29 mouse cellular contexts compared by ENCODE assay signal in the genomic region with DNA sequence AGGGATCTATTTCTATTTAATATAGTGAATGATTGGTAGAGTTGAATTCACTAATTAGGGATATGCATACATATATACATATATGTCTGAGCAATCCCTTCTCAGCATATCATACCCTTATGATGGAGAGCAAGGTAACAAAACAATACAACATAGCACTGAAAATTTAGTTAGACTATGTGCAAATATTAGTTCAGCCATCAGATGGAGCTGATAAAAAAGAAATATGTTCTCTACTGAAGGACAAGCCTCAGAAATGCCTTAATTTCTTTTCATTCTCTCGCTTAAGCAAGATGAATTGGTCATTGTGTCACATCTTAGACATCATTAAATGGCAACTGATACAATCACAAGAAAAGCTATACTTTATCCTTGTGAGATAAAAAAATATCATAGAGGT.
DNase-seq lines count a peak whose midpoint lies in the region; ATAC-seq and TF ChIP-seq lines count a peak whose summit lies in the region.
"Had no signal": no experiment of that assay in that cellular context is flagged by ENCODE, and none has a peak within 500 bp of the region (broad histone marks: within the 10 kb centered on the region; RNA-seq: fewer than 3 reads in every experiment).

No protein-coding gene starts in this region.

- no peak for ATAC-seq in forebrain, postnatal 0 days
- ATAC-seq in forebrain, embryonic 11.5 days (replicated peaks; ENCODE audit: low FRiP score) = no peak
- 0 out of 2 replicates have a peak, but pooled peaks have one; percentile 27 for ATAC-seq in midbrain, embryonic 15.5 days (replicated peaks)
- ATAC-seq in midbrain, embryonic 13.5 days = no peak
- ATAC-seq: forebrain, embryonic 13.5 days; inflammation-experienced regulatory T-cells, adult 6 months; Patski had no signal

- TF ChIP-seq CTCF in forebrain, postnatal 0 days (IDR thresholded peaks at IDR 0.05; ENCODE audit: low read depth) = peak; percentile 39; the same call in 1 of the 2 replicates
- peak; percentile 70 for TF ChIP-seq CTCF in layer of hippocampus, adult 2 months (conservative IDR thresholded peaks at IDR 0.05)

- no peak overlapping the region for H3K4me3 ChIP-seq in forebrain, postnatal 0 days (ENCODE audit: low read depth, low read length)
- H3K4me3 ChIP-seq in forebrain, embryonic 11.5 days (ENCODE audit: low read depth, low read length) = no peak overlapping the region
- H3K4me3 ChIP-seq in layer of hippocampus, adult 2 months = no peak overlapping the region
- H3K4me3 ChIP-seq in midbrain, embryonic 15.5 days = no peak overlapping the region
- H3K4me3 ChIP-seq in midbrain, embryonic 13.5 days (replicated peaks) = no peak overlapping the region
- H3K4me3 ChIP-seq: embryonic facial prominence, embryonic 12.5 days; embryonic facial prominence, embryonic 15.5 days; forebrain, embryonic 13.5 days; heart, embryonic 12.5 days; heart, embryonic 15.5 days; hindbrain, embryonic 10.5 days; hindbrain, embryonic 15.5 days had no signal

- H3K27me3 ChIP-seq in forebrain, postnatal 0 days (ENCODE audit: insufficient read depth, low read length) = no peaks in the 10 kb centered on the region
- H3K27me3 ChIP-seq in forebrain, embryonic 11.5 days (ENCODE audit: control insufficient read depth, insufficient read depth, low read length) = no peaks in the 10 kb centered on the region
- no peaks in the 10 kb centered on the region for H3K27me3 ChIP-seq in midbrain, embryonic 15.5 days (replicated peaks)
- H3K27me3 ChIP-seq in midbrain, embryonic 13.5 days = no peaks in the 10 kb centered on the region
- H3K27me3 ChIP-seq: CH12.LX; embryonic facial prominence, embryonic 12.5 days; embryonic facial prominence, embryonic 15.5 days; forebrain, embryonic 13.5 days; heart, embryonic 12.5 days; heart, embryonic 15.5 days; hindbrain, embryonic 15.5 days had no signal

- WGBS in forebrain, postnatal 0 days = 69% methylated on average over 1 of the region's 1 CpGs
- 87% methylated on average over 1 of the region's 1 CpGs for WGBS in forebrain, embryonic 11.5 days
- WGBS in midbrain, embryonic 15.5 days = 75% methylated on average over 1 of the region's 1 CpGs
- WGBS in midbrain, embryonic 13.5 days = 81% methylated on average over 1 of the region's 1 CpGs

- no peak overlapping the region for H3K9ac ChIP-seq in forebrain, postnatal 0 days
- no peak overlapping the region for H3K9ac ChIP-seq in forebrain, embryonic 11.5 days (ENCODE audit: low read length)
- no peak overlapping the region for H3K9ac ChIP-seq in midbrain, embryonic 15.5 days
- no peak overlapping the region for H3K9ac ChIP-seq in midbrain, embryonic 13.5 days (replicated peaks)
- H3K9ac ChIP-seq: embryonic facial prominence, embryonic 12.5 days; embryonic facial prominence, embryonic 15.5 days; forebrain, embryonic 13.5 days; heart, embryonic 12.5 days; heart, embryonic 15.5 days; hindbrain, embryonic 15.5 days had no signal

- H3K4me1 ChIP-seq in forebrain, postnatal 0 days (ENCODE audit: insufficient read depth) = no peaks in the 10 kb centered on the region
- H3K4me1 ChIP-seq in forebrain, embryonic 11.5 days (replicated peaks; ENCODE audit: control insufficient read depth, insufficient read depth, low read length) = no peaks in the 10 kb centered on the region
- no peaks in the 10 kb centered on the region for H3K4me1 ChIP-seq in midbrain, embryonic 15.5 days
- no peaks in the 10 kb centered on the region for H3K4me1 ChIP-seq in midbrain, embryonic 13.5 days (replicated peaks)
- H3K4me1 ChIP-seq: embryonic facial prominence, embryonic 12.5 days; embryonic facial prominence, embryonic 15.5 days; forebrain, embryonic 13.5 days; heart, embryonic 12.5 days; heart, embryonic 15.5 days; hindbrain, embryonic 10.5 days; hindbrain, embryonic 15.5 days had no signal

- H3K9me3 ChIP-seq in forebrain, postnatal 0 days (ENCODE audit: low read length) = no peaks in the 10 kb centered on the region
- no peaks in the 10 kb centered on the region for H3K9me3 ChIP-seq in forebrain, embryonic 11.5 days (ENCODE audit: control insufficient read depth, low read length)
- H3K9me3 ChIP-seq in midbrain, embryonic 15.5 days = no peaks in the 10 kb centered on the region
- H3K9me3 ChIP-seq in midbrain, embryonic 13.5 days = 0 out of 2 replicates have a peak, but pooled peaks cover 2% of the 10 kb centered on the region
- H3K9me3 ChIP-seq: embryonic facial prominence, embryonic 12.5 days; embryonic facial prominence, embryonic 15.5 days; forebrain, embryonic 13.5 days; heart, embryonic 12.5 days; heart, embryonic 15.5 days; hindbrain, embryonic 10.5 days; hindbrain, embryonic 15.5 days had no signal

- no peaks in the 10 kb centered on the region for H3K36me3 ChIP-seq in forebrain, postnatal 0 days (ENCODE audit: insufficient read depth)
- no peaks in the 10 kb centered on the region for H3K36me3 ChIP-seq in forebrain, embryonic 11.5 days (ENCODE audit: control insufficient read depth, insufficient read depth, low read length)
- no peaks in the 10 kb centered on the region for H3K36me3 ChIP-seq in midbrain, embryonic 15.5 days (replicated peaks)
- H3K36me3 ChIP-seq in midbrain, embryonic 13.5 days = no peaks in the 10 kb centered on the region
- H3K36me3 ChIP-seq: embryonic facial prominence, embryonic 12.5 days; embryonic facial prominence, embryonic 15.5 days; G1E; heart, embryonic 12.5 days; heart, embryonic 15.5 days; hindbrain, embryonic 10.5 days; hindbrain, embryonic 15.5 days had no signal

- no peak overlapping the region for H3K27ac ChIP-seq in forebrain, postnatal 0 days (ENCODE audit: low read depth, low read length)
- H3K27ac ChIP-seq in forebrain, embryonic 11.5 days (ENCODE audit: low read depth, low read length) = no peak overlapping the region
- H3K27ac ChIP-seq in layer of hippocampus, adult 2 months = no peak overlapping the region
- no peak overlapping the region for H3K27ac ChIP-seq in midbrain, embryonic 15.5 days
- H3K27ac ChIP-seq in midbrain, embryonic 13.5 days = no peak overlapping the region
- H3K27ac ChIP-seq: embryonic facial prominence, embryonic 12.5 days; embryonic facial prominence, embryonic 15.5 days; forebrain, embryonic 13.5 days; heart, embryonic 15.5 days; hindbrain, embryonic 10.5 days; hindbrain, embryonic 15.5 days had no signal

- DNase-seq in forebrain, postnatal 0 days = no peak
- DNase-seq in forebrain, embryonic 11.5 days (ENCODE audit: low spot score) = no peak
- DNase-seq in layer of hippocampus, adult 2 months (ENCODE audit: low spot score in 2 of 2) = no peak
- no peak for DNase-seq in layer of hippocampus, postnatal 10 days (ENCODE audit: low spot score in 2 of 2)
- DNase-seq in spleen, postnatal 14 days (ENCODE audit: low spot score in 2 of 2) = no peak
- DNase-seq: adrenal gland, postnatal 10 days; adrenal gland, postnatal 36 days; B cell, adult 2 months; cerebellum, adult 11 months; cerebellum, adult 2 months; cerebellum, adult 9-11 months; cerebellum, postnatal 25 days; gastrocnemius, postnatal 25 days; heart, adult 18-20 months; heart, postnatal 10 days; heart, postnatal 36 days had no signal

- no peak overlapping the region for H3K4me2 ChIP-seq in forebrain, postnatal 0 days (ENCODE audit: low read depth)
- H3K4me2 ChIP-seq in forebrain, embryonic 11.5 days (ENCODE audit: low read depth, low read length, severe bottlenecking) = no peak overlapping the region
- no peak overlapping the region for H3K4me2 ChIP-seq in midbrain, embryonic 15.5 days
- no peak overlapping the region for H3K4me2 ChIP-seq in midbrain, embryonic 13.5 days (replicated peaks)
- H3K4me2 ChIP-seq: embryonic facial prominence, embryonic 12.5 days; embryonic facial prominence, embryonic 15.5 days; forebrain, embryonic 13.5 days; heart, embryonic 12.5 days; heart, embryonic 15.5 days; hindbrain, embryonic 15.5 days had no signal
